Mouse (Mus musculus) heart, adult 18-20 months (tissue): ENCODE results near the gene Ift27. TPM values are rescaled to one million over a fixed set of nuclear protein-coding genes. Genes with fewer than 3 reads are reported as not detected.
A peak's percentile ranks its signal among the peaks of the same experiment; 100 is the strongest.

Source experiments
- DNase-seq, 2 experiments: peaks; one replicate each; pipeline ENCODE4 v3.0.0; 2021 to 2022; ENCODE audit warnings: mixed read lengths in 1 of 2
- long read RNA-seq, 2 experiments: library from polyadenylated mRNA; stranded (forward); transcript quantifications; one replicate each; pipeline ENCODE4 v2.0.0; 2021
- total RNA-seq, 2 experiments: library from RNA; stranded (reverse); gene quantifications; 2 replicates each; pipeline ENCODE4 v1.2.3; 2021

Gene Ift27
- total RNA-seq, result 10 to 100 TPM in 1 of 2 experiments, 1 to 10 TPM in 1; 8.2 to 11.6 TPM
- long read RNA-seq, experiment 1, transcript Ift27-201 (7 exons, 1,013 nt), result major isoform, 13 of 14 reads
- long read RNA-seq, experiment 1, partial matches to known transcripts, result 0 of 14 reads
- long read RNA-seq, experiment 1, other reads (novel, unspliced or antisense), result 1 of 14 reads
- long read RNA-seq, experiment 2, transcript Ift27-201 (7 exons, 1,013 nt), result major isoform, 9 of 10 reads
- long read RNA-seq, experiment 2, partial matches to known transcripts, result 1 of 10 reads
- long read RNA-seq, experiment 2, other reads (novel, unspliced or antisense), result 0 of 10 reads

DNA sequence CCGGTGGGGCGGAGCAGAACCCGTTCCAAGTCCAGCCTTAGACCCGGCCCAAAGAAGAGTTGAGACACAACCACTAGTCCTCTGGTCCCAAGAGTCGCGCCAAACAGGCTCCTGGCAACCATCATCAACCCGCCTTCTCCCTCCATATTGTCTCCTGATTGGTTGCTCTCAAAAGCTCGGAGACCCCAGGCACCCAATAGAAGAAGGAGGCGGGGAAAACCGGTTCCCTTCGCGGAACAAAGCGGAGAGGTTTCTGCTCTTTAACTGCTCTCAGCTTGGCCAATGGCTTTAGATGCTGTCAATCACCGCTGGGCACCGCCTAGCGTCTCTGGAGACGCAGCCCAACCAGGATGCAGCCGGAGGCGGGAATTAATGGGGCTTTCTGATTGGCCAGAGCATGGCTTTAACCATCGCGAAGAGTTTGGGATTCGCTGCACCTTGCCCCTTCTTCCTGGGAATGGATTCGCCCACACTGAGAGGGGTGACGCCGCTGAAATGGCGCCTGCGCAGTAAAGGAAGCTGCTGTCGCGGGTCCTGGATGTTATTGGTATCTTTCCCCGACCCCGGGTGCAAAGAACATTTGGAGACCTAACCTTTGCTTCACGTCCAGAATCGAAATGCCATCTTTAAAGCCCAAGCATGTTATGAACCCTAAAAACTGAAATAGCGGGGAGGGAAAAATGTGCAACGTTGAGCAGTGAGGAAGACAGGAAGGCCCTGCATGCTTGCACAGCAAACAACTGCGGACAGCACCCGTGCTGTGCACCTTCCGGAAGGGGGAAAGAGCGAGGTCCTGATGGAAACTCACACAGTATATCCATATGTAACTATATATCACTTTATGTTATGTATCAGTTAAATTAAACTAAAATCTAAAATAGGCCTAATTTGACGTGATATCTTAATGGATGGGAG, at the start of gene Ift27:
Gene Ift27 (minus strand): TSS at position 136 of the 915 bp plus-strand sequence.
- DNase-seq, result peak; percentile 98 to 100

DNA sequence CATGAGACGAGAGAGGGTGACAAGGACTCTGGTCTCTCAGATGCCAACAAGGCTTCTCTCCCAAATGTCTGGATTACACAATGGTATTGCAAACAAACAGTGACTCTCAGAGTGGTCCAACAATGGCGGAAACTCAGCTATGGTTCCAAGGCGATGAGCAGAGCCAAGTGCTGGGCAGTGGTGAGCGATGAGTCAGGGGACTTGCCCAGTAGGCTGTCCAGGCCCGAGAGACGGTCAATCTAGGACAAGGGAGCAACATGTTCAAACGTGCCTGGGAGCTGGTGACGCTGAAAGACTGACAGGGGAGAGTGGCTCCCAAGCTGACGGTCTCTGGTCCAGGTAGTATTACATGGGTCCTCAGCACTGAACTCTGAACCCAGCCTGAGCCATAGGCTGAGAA, 41.4 kb upstream of the Ift27 start:
- no peak for DNase-seq

DNA sequence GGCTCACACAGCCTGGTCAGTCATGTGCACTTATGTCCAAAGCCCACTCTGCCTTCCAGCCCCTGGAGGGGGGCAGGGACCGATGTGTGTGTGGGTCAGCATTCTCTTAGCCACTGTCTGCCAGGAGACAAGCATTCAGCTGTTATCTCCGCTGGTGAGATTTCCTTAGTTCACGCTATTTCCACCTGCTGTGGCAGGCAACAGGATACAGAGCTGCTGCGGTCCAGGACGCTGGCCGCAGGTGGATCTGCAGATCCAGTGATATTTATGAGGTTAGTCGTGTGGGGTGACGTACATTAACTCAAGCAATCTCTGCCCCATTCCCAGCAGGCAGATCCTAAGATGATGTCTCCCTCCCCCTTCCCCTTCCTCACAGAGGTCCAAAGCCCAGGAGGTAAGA, 37.5 kb upstream of the Ift27 start:
- DNase-seq, result no peak

DNA sequence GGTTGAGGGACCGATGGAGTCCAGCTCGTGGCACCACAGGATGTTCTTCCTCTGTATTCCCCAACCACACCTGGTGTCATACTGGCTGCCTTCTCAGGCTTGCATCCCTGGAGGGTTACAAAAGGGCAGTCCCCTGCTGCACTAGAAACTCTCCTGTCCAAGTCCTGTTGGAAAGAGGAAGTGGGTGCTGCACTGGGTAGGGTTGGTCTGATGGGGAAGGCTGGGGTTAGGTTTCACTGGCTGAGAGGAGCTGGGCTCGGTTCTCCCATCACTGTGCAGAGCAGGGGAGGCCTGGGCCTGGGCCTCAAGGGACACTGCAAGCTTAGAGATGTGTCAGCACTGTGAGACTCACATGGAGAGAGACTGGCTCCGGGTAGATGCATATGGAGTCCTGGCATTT, 36.3 kb upstream of the Ift27 start:
- DNase-seq, result no peak

DNA sequence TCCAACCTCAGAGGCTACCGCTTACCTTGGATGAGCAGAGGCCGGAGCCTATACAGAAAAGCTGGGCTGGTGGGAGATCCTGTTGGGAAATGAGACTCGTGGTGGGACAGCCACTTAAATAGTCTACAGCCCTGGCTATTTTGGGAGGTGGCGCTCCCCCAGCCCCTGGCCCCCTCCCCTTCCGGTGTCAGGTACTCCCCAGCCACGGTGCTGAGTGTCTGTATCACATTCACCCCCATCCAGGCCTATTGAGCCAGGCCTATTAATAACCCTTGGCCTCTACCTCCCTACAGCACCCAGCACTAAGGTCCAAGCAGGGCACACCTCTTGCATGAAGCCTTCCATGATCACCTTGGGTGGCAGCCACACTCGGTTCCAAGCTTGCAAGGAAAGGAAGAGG, 32.4 kb upstream of the Ift27 start, which contains the start of gene Pvalb:
Gene Pvalb (minus strand): TSS at position 89 of the 400 bp plus-strand sequence.
- DNase-seq, result no peak

DNA sequence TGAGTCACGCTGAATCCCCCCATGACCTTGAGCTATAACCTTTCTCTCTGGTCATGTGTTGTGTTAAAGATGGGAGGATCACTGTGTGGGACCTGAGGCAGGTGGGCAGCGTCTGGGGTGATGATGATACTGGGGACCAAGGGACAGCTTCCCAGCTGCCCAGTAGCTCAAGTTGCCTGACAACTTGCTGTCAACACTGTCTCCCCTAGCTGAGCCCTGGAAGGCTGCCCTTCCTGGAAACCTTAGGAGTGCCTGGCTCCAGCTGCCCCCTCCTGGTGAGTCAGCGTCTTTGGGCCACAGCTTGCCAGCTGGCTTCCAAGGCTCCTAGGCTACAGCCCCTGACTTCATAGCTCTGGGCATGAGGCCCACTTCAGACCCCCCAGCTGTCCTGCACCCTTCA, 31.3 kb upstream of the Ift27 start:
- DNase-seq, result peak; percentile 24 to 31

DNA sequence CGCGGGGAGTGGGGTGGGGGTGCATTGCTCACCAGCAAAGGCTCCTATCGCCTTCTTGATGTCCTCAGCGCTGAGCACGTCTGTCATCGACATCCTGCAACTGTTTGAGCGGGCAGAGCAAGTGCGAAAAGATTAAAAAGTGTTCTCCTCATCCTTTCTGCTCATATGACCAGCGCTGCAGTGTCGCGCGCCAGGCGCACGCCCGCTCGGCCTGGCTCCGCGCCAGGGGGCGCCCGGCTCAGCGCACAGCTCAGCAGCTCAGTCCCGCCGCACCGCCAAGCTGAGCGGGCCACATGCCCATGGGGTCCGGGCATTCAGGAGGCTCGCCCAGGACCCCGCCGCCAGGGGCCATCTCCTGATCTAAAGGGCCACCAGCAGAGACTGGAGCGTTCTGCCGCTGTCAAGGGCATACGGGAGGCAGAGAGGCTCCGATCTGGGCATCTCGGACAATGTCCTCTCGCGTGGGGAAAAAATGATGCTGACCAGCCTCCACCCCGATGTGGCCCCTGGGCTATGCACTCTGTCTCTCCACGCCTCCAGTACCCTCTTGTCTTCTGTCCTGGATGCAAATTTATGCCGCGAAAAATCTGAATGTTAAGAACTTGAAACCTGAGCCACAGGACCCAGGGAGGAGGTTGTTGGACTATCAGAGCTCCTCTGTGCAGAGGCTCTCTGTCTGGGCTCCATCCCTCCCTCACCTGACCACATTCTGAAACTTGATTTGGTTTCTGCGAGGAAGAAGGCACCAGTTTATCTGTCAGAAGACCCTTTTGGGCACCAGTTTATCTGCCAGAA, 30.3 kb upstream of the Ift27 start:
- peak in 1 of 2 experiments; percentile 29 for DNase-seq

DNA sequence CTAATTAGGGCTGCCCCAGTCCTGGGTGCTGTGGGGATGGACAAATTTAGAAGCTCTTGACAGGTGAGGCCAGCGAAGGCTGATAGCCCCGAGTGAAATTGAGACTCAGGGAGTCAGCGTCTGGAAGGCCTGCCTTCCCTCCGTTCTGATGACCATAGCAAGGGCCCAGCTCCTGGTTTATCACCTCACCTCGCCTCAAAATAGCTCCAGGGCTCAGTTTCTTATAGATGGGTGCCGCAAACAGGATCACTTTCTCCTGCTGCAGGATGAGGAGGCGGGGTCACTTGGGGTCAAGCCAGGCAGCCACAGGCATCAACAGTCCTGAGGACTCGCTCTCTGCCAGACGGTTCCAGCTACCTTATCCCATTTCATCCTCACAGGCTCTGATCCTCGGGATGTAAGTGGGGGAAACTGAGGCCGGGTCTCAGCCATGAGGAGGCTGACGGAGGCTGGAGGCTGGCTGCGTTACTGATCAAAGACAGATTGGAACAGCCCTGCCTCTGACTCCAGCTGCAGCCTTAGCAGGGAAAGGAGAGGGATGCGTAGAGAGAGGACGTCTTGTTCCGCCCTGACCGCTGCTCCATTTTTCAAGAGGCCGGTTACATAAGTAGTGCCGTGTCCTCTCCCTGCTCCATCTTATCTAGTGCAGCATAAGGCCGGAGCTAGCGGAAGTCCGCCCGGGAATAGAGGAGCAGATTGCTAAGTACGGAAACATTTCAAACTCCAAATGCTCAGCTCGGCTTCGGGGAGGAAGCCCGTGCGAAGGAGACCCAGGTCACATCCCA, 21.4 kb upstream of the Ift27 start:
- peak; percentile 23 to 47 for DNase-seq

DNA sequence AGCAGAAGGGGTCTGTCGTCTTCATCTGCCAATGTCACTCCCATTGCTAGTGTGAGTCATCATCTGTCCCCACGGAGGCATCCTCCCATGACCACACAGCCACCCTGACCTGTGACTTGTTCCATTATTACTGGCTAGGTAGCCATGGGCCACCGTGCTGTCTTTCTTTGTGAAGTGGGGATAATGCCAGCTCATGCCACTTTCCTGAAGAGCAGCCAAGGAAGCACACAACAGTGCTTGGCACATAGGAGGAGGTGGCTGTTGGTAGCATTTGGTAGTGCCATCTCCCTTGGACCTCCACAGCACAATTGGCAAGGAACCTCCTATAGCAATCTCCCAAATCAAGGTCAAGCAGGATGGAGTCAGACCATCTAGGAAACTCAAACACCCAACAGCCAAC, 20.4 kb upstream of the Ift27 start:
- no peak for DNase-seq

DNA sequence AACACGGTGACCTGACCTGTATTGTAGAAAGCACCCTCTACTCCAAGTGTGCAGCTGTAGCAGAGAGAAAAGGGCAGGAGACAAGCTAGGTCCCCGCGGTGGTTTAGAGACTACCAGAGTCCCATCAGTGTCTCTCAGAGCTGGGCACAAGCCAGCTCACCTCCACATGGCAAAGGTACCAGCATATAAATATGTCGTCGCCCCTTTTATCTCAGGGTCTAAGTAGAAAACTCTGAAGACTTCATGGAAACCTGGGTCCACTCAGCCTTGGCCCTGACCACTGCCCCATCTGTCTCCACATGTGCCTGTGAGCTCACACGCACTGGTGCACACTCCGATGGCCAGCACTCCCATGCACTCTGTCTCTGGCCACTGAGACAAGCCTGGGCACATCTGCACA, 15.7 kb upstream of the Ift27 start:
- DNase-seq, result no peak

DNA sequence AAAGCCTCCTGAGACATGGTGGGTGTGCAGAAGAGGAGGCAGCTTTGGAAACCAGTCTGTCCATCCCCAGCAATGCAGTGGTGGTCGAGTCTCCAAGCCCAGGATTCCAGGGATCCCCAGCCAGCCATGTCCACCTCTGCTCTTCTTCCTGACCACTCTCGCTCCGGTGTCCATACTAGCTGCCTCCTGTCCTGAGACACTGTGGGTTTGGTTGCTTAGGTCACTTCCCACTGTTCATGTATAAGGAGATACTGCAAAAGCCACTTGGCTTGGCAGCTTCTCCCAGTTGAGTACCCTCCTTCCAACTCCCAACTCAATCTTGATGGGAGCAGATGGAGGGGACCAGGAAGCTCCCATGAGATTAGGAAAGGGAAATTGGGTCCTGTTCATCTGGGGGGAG, 14.6 kb upstream of the Ift27 start:
- no peak for DNase-seq

DNA sequence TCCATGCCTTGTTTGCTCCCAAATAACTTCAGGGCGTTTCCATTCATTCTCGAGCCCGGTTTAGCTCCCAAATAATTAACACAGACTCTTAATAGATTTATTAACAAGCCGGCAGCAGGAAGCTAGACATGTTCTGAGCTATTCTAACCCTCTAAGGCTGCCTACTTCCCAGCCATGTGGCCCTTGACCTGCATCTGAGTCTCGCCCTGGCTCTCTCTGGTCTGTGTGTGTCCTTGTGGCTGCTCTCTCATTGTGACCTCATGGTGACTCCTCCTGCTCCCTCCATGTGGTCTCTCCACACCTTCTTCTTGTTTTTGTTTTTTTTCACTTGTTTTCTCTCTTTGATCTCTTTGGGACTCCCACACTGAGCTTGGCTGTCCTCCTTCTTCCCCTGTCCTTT, 13.0 kb upstream of the Ift27 start:
- no peak for DNase-seq

DNA sequence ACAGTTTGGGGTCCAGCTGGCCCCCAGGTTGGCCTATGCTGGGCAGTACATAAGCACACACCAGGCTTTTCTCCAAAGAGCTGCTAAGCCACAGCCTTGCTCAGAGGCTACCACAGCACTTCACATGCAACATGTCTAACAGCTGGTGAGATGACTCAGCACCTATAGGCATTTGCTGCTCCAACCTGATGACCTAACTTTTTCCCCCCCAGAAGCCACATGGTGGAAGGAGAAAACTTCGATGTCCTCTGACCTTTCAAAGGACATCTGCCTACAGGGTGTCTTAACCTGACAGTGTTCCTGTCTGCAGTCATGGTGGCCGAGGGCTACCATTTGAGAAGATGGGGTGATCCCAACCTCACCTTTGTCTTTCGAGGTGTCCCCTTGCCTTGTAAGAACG, 11.7 kb upstream of the Ift27 start:
- no peak for DNase-seq

DNA sequence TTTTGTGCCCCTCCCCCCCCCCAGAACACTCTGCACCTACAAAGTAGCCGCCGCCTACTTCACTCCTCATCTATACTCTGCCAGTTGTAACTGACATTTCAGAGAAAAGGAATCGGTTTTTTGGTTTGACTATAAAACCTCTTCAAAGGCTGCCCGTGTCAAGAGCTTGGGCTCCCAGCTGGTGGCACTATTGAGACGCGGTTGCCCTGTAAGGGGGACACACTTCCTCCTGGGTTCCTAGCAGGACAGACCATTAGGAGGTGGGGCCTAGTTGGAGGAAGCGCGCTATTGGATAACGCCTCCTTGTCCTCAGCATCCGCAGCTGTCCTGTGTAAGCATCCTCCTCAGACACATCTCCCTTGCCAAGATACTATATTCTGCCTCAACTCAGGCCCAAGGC, 10.9 kb upstream of the Ift27 start:
- DNase-seq, result peak; percentile 27 to 38

DNA sequence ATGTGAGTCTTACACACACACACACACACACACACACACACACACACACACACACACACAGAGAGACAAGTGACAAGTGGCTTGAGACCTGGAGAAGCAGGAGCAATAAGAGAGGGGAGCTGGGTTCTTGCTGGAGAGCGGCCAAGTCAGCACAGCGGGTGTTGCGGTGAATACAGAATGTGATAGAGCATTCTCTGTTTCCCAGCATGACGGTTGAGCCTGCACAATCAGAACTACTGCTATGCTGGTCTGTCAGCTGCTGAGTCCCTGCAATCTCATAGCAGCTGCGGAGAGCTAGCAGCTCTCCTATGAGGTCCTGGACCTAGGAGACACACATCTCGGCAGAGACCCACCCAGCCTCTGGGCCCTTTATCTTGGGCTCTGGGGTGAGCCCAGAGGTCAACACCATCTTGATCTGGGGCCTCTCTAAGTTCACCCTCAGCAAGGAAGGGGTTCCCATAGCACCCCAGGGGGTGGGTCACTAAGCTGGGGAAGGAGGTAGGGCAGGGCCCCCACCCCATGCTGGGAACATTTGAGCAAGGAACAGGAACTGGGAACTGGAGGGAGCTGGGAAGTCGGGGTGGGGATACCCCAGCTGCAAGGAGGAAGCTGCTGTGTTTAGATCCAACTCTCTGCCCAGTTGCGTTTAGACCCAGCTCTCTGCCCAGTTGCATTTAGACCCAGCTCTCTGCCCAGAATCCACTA, 7.9 kb upstream of the Ift27 start:
- no peak for DNase-seq

DNA sequence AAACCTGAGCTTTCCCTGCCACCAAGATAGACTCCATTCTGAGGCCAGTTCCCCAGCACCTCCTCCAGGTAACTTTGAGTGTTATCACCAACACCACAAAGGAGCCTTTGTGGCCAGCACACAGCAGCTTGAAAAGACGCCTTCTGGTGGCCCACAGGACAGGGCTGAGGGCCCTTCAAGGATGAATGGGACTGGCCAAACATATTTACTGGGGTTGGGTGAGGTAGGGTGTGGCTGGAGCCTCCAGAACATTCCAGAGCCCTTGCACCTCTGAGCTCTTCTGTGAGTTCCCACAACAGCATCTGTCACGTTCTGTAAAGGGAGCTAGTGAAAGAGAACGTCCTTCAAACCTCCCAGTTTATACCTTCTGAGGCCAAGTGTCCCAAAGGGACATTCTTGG, 5.9 kb upstream of the Ift27 start:
- no peak for DNase-seq

DNA sequence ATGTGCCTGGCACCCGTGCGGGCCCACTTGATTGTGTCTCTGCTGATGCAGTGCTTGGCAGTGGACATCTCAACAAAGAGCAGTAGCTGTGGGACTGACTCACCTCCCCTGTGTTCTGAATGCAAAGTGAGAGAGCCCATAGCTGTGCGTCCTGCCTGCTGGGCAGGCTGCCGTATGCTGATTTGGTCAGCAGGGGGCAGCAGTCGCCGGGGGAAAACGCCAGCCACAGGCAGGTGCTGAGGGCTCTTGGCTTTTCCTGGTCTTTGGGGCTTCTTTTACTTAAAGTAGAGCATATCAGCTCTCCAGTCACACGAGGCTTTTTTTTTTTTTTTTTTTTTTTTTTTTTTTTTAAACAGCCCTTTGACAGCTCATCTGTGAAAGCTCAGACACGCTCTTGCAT, 4.5 kb upstream of the Ift27 start:
- DNase-seq, result peak; percentile 60 to 86

DNA sequence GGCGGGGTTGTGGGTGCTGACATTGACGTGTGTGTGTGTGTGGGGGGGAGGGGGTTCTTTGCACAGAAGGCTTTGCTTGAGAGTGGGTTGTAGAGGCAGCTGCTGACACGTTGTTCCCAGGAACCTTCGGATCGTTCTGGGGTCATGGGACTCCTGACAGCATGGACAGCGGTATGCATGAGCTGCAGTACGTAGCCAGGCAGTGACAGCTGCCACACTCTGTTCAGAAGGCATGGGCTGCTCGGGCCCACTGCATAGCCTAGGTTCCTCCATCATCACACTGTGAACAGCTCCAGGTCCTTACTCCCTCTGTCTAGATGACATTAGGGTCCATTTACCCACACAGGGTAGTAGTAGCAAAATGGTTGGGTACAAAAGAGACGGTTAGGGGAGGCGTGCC, 3.4 kb upstream of the Ift27 start:
- DNase-seq, result no peak

DNA sequence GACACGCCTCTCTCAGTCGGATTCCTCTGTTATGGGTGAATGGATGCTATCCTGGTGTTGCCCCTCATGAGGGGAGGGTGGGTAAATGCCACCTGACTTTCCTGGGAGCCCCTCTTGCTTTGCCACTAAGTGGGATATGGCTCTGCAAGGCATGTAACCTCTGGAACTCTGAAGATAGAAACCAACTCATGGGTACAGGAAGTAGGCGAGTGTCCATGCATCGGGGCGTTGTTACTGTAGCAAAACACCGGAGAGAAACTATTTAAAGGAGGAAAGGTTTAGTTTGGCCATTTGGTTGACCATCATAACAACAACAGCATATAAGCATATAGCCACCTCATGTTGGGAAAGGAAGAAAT, 959 bp upstream of the Ift27 start:
- DNase-seq, result no peak

DNA sequence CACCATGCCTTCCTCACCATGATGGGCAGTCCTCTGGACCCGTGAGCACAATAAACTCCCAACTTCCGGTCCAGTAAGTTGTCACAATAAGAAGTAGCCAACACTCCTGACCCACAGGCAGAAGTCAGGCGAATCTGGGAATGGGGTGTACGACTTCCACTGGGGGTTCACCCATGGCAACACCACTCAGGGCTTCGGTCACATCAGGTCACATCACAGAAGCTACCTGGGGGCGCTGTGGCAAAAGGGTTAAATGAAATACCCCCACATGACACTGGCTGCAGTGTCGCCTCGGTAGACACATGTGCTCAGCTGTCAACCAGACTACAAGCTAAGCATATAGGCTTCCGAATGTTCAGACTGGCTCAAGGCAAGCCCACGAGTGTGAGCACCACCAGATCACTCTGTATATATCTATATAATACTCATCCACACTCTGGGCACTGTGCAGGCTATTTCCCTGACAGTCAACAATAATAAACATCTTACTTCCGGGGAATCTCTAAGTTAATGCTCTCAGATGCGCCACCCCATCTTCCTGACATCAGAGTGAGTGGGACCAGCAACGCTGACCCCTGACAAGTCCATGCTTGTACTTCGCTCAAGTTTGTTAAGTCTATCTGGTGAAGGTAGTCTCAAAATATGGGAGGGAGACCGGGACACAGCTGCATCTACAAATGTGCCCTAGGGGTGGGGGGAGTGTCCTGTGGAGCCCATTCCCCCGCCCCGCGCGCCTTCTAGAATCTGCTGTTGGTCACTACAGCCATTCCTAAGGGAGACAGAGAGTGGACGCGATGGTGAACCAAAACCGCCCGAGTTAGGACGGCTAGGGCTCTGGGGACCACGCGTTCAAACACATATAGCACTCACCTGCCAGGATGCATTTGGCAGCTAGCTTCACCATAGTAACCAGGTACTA, 749 bp downstream of the Ift27 start:
- no peak for DNase-seq
